Mouse (Mus musculus): ENCODE results near the gene Gab2. TPM values are rescaled to one million over a fixed set of nuclear protein-coding genes. Genes with fewer than 3 reads are reported as not detected.
A peak's percentile ranks its signal among the peaks of the same experiment; 100 is the strongest.

Gene Gab2
- total RNA-seq, 1 experiment, result 1.1 TPM

DNA sequence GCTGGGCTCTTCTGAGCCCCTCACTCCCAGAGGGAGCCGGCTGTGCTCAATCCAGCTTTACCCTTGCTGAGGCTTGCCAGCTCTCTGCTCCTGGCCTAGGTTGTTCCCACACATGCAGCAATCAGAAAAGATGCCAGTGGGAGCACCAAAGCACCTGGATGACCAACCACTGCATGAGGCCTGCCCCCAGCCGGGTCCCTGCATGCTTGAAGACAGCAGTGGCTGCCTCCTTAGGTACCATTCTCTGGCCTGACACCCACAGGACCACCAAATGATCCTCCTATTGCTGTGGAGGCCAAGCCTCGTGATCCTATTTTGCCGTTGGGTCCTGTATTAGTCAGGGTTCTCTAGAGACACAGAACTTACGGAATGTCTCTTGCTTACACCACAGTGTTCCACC, 269.5 kb downstream of the Gab2 start:
- in situ Hi-C loops (cut with MboI; ENCODE audit: low sequenced_read_pairs in 2 of 2, unreplicated experiment in 2 of 2), result no loop called here
- no peaks in the 10 kb centered on the region for H3K9me3 ChIP-seq (ENCODE audit: control insufficient read depth, insufficient read depth, low read depth, low read length)
- DNase-seq (ENCODE audit: low read depth, low spot score), result no peak
- H3K4me1 ChIP-seq (ENCODE audit: control insufficient read depth in 2 of 2, insufficient read depth in 2 of 2, low read length in 2 of 2, poor library complexity in 1 of 2), result peaks cover 0 to 8% of the 10 kb centered on the region in 2 experiments; a peak in 1 of 4 replicates
- H3K9ac ChIP-seq (ENCODE audit: insufficient read depth, low read depth, low read length, poor library complexity, severe bottlenecking), result no peak overlapping the region
- TF ChIP-seq HCFC1 (IDR thresholded peaks at IDR 0.05; ENCODE audit: borderline replicate concordance, insufficient read depth, low read length) (no peak), MAFK (IDR thresholded peaks at IDR 0.05; ENCODE audit: insufficient read depth, low read depth, low read length) (no peak), ZNF384 (IDR thresholded peaks at IDR 0.05; ENCODE audit: low read depth, low read length) (no peak), CHD2 (IDR thresholded peaks at IDR 0.05; ENCODE audit: low read depth, low read length) (no peak), ZC3H11A (IDR thresholded peaks at IDR 0.05; ENCODE audit: borderline replicate concordance, low read depth, low read length) (no peak)
- peak overlapping the region in 1 of 2 experiments; percentile 41; a peak in 1 of 4 replicates for H3K4me3 ChIP-seq (ENCODE audit: insufficient read depth in 1 of 2, low read depth in 1 of 2, low read length in 2 of 2, poor library complexity in 1 of 2, severe bottlenecking in 1 of 2)
- H3K27ac ChIP-seq (ENCODE audit: insufficient read depth, low read depth, low read length, poor library complexity, severe bottlenecking), result no peak overlapping the region
- no peaks in the 10 kb centered on the region for H3K36me3 ChIP-seq (ENCODE audit: control insufficient read depth, insufficient read depth, low read length, poor library complexity, severe bottlenecking)

DNA sequence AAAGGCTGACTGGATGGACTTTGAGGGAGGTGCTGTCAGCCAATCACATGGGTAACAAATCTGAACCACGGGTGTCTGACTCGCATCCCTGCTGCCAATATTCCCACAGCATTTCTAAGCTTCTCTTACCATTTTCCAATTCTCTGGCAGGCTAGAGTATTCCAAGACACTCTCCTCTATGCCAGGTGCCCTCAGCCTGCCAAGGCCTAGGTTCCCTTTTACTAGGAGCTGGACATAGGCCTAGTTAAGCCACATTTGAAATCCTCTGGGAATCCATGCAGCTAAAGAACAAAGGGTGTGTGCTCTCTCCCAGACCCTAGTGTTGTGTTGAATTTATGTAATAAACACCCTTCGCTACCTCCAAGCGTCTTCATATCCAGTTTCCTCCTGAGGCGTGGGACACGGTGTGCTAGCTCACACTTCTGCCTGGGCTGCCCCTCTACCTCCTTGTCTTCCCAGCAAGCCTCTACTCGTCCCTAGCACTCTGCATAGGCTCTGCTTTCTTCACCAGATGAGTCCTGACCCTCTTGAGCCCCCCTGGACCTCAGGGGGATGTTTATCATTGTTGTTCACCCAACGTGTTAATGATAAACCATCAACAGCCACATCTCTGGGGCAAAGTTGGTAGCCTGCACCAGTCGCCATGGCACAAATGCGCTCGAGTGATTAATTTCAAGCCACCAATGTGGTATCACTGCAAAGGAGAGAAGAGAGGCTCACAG, 270.6 kb downstream of the Gab2 start:
- Histone ChIP-seq H3K9ac (ENCODE audit: insufficient read depth, low read depth, low read length, poor library complexity, severe bottlenecking) (no peak overlapping the region), H3K36me3 (ENCODE audit: control insufficient read depth, insufficient read depth, low read length, poor library complexity, severe bottlenecking) (no peaks in the 10 kb centered on the region), H3K27ac (ENCODE audit: insufficient read depth, low read depth, low read length, poor library complexity, severe bottlenecking) (no peak overlapping the region), H3K4me3 (ENCODE audit: insufficient read depth in 1 of 2, low read depth in 1 of 2, low read length in 2 of 2, poor library complexity in 1 of 2, severe bottlenecking in 1 of 2) (no peak overlapping the region), H3K9me3 (ENCODE audit: control insufficient read depth, insufficient read depth, low read depth, low read length) (no peaks in the 10 kb centered on the region), H3K4me1 (ENCODE audit: control insufficient read depth in 2 of 2, insufficient read depth in 2 of 2, low read length in 2 of 2, poor library complexity in 1 of 2) (peaks cover 0 to 8% of the 10 kb centered on the region in 2 experiments; a peak in 1 of 4 replicates)
- TF ChIP-seq ZNF384 (IDR thresholded peaks at IDR 0.05; ENCODE audit: low read depth, low read length), result no peak
- TF ChIP-seq ZC3H11A (IDR thresholded peaks at IDR 0.05; ENCODE audit: borderline replicate concordance, low read depth, low read length), result no peak
- no peak for TF ChIP-seq CHD2 (IDR thresholded peaks at IDR 0.05; ENCODE audit: low read depth, low read length)
- no peak for TF ChIP-seq MAFK (IDR thresholded peaks at IDR 0.05; ENCODE audit: insufficient read depth, low read depth, low read length)
- TF ChIP-seq HCFC1 (IDR thresholded peaks at IDR 0.05; ENCODE audit: borderline replicate concordance, insufficient read depth, low read length), result no peak
- in situ Hi-C loops (cut with MboI; ENCODE audit: low sequenced_read_pairs in 2 of 2, unreplicated experiment in 2 of 2), result no loop called here
- no peak for DNase-seq (ENCODE audit: low read depth, low spot score)

DNA sequence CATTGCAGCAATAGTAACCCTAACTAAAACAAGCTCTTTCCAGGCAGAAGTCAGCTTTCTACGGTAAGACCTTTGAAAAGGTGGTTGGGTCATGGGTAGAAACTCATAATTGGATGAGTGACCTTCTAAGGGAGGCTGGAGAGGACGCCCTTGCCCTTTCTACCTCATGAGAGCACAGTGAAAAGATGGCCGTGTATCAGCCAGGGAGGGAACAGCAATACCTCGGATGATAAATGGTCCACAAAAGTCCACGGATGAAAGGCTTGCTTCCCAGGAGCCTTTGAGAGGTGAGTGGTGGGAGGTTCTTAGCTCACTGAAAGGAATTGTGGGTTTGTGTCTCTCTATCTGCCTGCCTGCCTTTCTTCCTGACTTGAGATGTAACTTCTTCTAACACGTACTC, 272.0 kb downstream of the Gab2 start:
- H3K9ac ChIP-seq (ENCODE audit: insufficient read depth, low read depth, low read length, poor library complexity, severe bottlenecking), result no peak overlapping the region
- DNase-seq (ENCODE audit: low read depth, low spot score), result no peak
- TF ChIP-seq ZNF384 (IDR thresholded peaks at IDR 0.05; ENCODE audit: low read depth, low read length), result no peak

DNA sequence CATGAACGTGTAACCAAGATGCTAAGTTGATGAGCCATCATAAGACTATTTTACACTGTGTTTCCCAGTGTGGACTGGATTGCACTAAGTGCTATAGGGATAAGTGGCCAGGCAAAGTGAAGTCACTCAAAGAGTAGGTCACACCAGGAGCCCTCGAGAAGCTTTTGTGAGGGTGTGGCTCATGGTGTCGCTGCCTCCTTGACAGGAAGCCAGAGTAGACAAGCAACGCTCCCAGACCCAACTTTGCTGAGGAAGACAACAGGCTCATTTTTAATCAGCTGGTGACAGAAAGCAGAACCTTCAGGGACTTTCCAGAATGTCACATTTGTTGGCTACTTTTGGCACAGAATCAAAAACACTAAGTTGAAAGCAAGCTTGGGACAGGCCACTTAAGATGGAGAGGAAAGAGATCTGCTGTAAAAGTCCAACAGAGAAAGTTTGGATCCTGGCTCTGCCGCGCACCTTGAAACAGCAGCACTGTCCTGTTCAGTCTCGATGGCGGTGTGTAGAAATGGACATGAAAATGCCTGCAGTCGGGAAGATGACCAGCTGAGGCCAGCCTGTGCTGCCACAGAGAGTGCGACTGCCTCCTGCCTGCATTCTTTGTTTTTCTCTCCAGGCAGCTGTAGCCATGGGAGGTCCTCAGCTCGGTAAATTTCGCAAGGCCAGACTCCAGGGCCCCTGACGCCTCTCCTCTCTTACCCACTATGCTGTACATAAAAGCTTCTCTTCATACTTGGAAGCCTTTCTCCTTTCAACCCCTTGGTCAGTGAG, 273.9 kb downstream of the Gab2 start:
- H3K4me1 ChIP-seq (ENCODE audit: control insufficient read depth in 2 of 2, insufficient read depth in 2 of 2, low read length in 2 of 2, poor library complexity in 1 of 2), result peaks cover 0 to 6% of the 10 kb centered on the region in 2 experiments; a peak in 1 of 4 replicates

More for the DNA sequence above, 272.0 kb downstream of the Gab2 start:
- Histone ChIP-seq H3K27ac (ENCODE audit: insufficient read depth, low read depth, low read length, poor library complexity, severe bottlenecking) (no peak overlapping the region), H3K4me1 (ENCODE audit: control insufficient read depth in 2 of 2, insufficient read depth in 2 of 2, low read length in 2 of 2, poor library complexity in 1 of 2) (peaks cover 0 to 6% of the 10 kb centered on the region in 2 experiments; a peak in 1 of 4 replicates), H3K9me3 (ENCODE audit: control insufficient read depth, insufficient read depth, low read depth, low read length) (no peaks in the 10 kb centered on the region), H3K36me3 (ENCODE audit: control insufficient read depth, insufficient read depth, low read length, poor library complexity, severe bottlenecking) (no peaks in the 10 kb centered on the region), H3K4me3 (ENCODE audit: insufficient read depth in 1 of 2, low read depth in 1 of 2, low read length in 2 of 2, poor library complexity in 1 of 2, severe bottlenecking in 1 of 2) (no peak overlapping the region)
- in situ Hi-C loops (cut with MboI; ENCODE audit: low sequenced_read_pairs in 2 of 2, unreplicated experiment in 2 of 2), result no loop called here

More for the DNA sequence above, 273.9 kb downstream of the Gab2 start:
- H3K9ac ChIP-seq (ENCODE audit: insufficient read depth, low read depth, low read length, poor library complexity, severe bottlenecking), result no peak overlapping the region
- DNase-seq (ENCODE audit: low read depth, low spot score), result no peak
- in situ Hi-C loops (cut with MboI; ENCODE audit: low sequenced_read_pairs in 2 of 2, unreplicated experiment in 2 of 2), result no loop called here
- H3K4me3 ChIP-seq (ENCODE audit: insufficient read depth in 1 of 2, low read depth in 1 of 2, low read length in 2 of 2, poor library complexity in 1 of 2, severe bottlenecking in 1 of 2), result no peak overlapping the region
- no peaks in the 10 kb centered on the region for H3K36me3 ChIP-seq (ENCODE audit: control insufficient read depth, insufficient read depth, low read length, poor library complexity, severe bottlenecking)
- TF ChIP-seq ZNF384 (IDR thresholded peaks at IDR 0.05; ENCODE audit: low read depth, low read length) (no peak), MAFK (IDR thresholded peaks at IDR 0.05; ENCODE audit: insufficient read depth, low read depth, low read length) (no peak), HCFC1 (IDR thresholded peaks at IDR 0.05; ENCODE audit: borderline replicate concordance, insufficient read depth, low read length) (no peak), ZC3H11A (IDR thresholded peaks at IDR 0.05; ENCODE audit: borderline replicate concordance, low read depth, low read length) (no peak), CHD2 (IDR thresholded peaks at IDR 0.05; ENCODE audit: low read depth, low read length) (no peak)
- no peak overlapping the region for H3K27ac ChIP-seq (ENCODE audit: insufficient read depth, low read depth, low read length, poor library complexity, severe bottlenecking)
- H3K9me3 ChIP-seq (ENCODE audit: control insufficient read depth, insufficient read depth, low read depth, low read length), result no peaks in the 10 kb centered on the region

All from ES-E14 (cell line).